ENCODE assay signal across 20 mouse cellular contexts in genomic region chr10:60287726-60288125, GRCm38 (mm10). TPM values are rescaled to one million over a fixed set of nuclear protein-coding genes. Genes with fewer than 3 reads are reported as not detected.
A peak's percentile ranks its signal among the peaks of the same experiment; 100 is the strongest.
DNase-seq lines count a peak whose midpoint lies in the region; ATAC-seq and TF ChIP-seq lines count a peak whose summit lies in the region.
"Had no signal": no experiment of that assay in that cellular context is flagged by ENCODE, and none has a peak within 500 bp of the region (broad histone marks: within the 10 kb centered on the region; RNA-seq: fewer than 3 reads in every experiment).

No protein-coding gene starts in this region.

- H3K4me1 ChIP-seq in liver, adult 2 months (ENCODE audit: control insufficient read depth, insufficient read depth, low read length), result peaks cover 50% of the 10 kb centered on the region
- peaks cover 88% of the 10 kb centered on the region for H3K4me1 ChIP-seq in liver, embryonic 12.5 days
- H3K4me1 ChIP-seq in spleen, adult 2 months (ENCODE audit: control insufficient read depth, insufficient read depth, insufficient read length), result peaks cover 76% of the 10 kb centered on the region

- no peak for TF ChIP-seq POLR2A in liver, adult 2 months (IDR thresholded peaks at IDR 0.05; ENCODE audit: extremely low read depth, insufficient read depth, low read length)
- no peak for TF ChIP-seq POLR2A in spleen, adult 2 months (IDR thresholded peaks at IDR 0.05; ENCODE audit: low read depth, low read length)

- peaks cover 8% of the 10 kb centered on the region; the same call in 1 of the 2 replicates for H3K36me3 ChIP-seq in liver, adult 2 months (ENCODE audit: control insufficient read depth, insufficient read depth, low read length)
- H3K36me3 ChIP-seq in liver, embryonic 12.5 days, result peaks cover 26% of the 10 kb centered on the region
- H3K36me3 ChIP-seq in spleen, adult 2 months (ENCODE audit: control insufficient read depth, insufficient read depth, low read length), result peaks cover 12% of the 10 kb centered on the region

- H3K4me2 ChIP-seq in liver, embryonic 12.5 days, result no peak overlapping the region
- H3K4me2 ChIP-seq: embryonic facial prominence, embryonic 13.5 days; forebrain, embryonic 15.5 days; hindbrain, embryonic 14.5 days; kidney, embryonic 15.5 days; limb, embryonic 13.5 days had no signal

- 30% methylated on average over 2 of the region's 2 CpGs for WGBS in liver, adult 2 months
- 58% methylated on average over 2 of the region's 2 CpGs for WGBS in liver, embryonic 12.5 days (ENCODE audit: insufficient replicate concordance)
- 17% methylated on average over 2 of the region's 2 CpGs for WGBS in spleen, adult 2 months

- DNase-seq in liver, adult 2 months (ENCODE audit: extremely low read depth, low read depth, low spot score), result no peak
- no peak for DNase-seq in spleen, adult 2 months (ENCODE audit: low read depth in 1 of 2, low spot score in 2 of 2)
- DNase-seq in spleen, postnatal 14 days (ENCODE audit: low spot score in 2 of 2), result no peak
- DNase-seq in naive thymus-derived CD4-positive, alpha-beta T cell, adult 2 months (ENCODE audit: low read depth), result peak; percentile 55
- DNase-seq in right cerebral cortex, postnatal 10 days (ENCODE audit: low spot score in 2 of 2), result no peak
- DNase-seq in adrenal gland, adult 8-10 months, result no peak
- DNase-seq: adrenal gland, postnatal 36 days; cerebellum, postnatal 10 days; lung, postnatal 10 days; thymus, postnatal 4 days had no signal

- no peak overlapping the region for H3K4me3 ChIP-seq in liver, adult 2 months (ENCODE audit: insufficient read depth, low read depth, low read length)
- no peak overlapping the region for H3K4me3 ChIP-seq in liver, embryonic 12.5 days
- no peak overlapping the region for H3K4me3 ChIP-seq in spleen, adult 2 months (ENCODE audit: extremely low read depth, insufficient read depth, insufficient read length)
- H3K4me3 ChIP-seq: embryonic facial prominence, embryonic 13.5 days; forebrain, embryonic 15.5 days; heart, embryonic 10.5 days; kidney, embryonic 15.5 days; limb, embryonic 13.5 days had no signal

- H3K9ac ChIP-seq in liver, adult 2 months (ENCODE audit: low read depth, low read length), result peak overlapping the region; percentile 21; the same call in 1 of the 2 replicates
- H3K9ac ChIP-seq in liver, embryonic 12.5 days, result no peak overlapping the region
- H3K9ac ChIP-seq: embryonic facial prominence, embryonic 13.5 days; forebrain, embryonic 15.5 days; hindbrain, embryonic 14.5 days; kidney, embryonic 15.5 days; limb, embryonic 13.5 days had no signal

- H3K27ac ChIP-seq in liver, adult 2 months (replicated peaks; ENCODE audit: insufficient read depth, low read depth, low read length), result no peak overlapping the region
- no peak overlapping the region for H3K27ac ChIP-seq in liver, embryonic 12.5 days
- peak overlapping the region; percentile 6; the same call in 1 of the 2 replicates for H3K27ac ChIP-seq in spleen, adult 2 months (ENCODE audit: insufficient read depth, low read length)
- H3K27ac ChIP-seq: embryonic facial prominence, embryonic 13.5 days; heart, embryonic 10.5 days; hindbrain, embryonic 14.5 days; kidney, embryonic 15.5 days; limb, embryonic 13.5 days had no signal

- no peaks in the 10 kb centered on the region for H3K27me3 ChIP-seq in liver, adult 2 months (ENCODE audit: control insufficient read depth, insufficient read depth, low read length)
- H3K27me3 ChIP-seq in liver, embryonic 12.5 days (replicated peaks), result no peaks in the 10 kb centered on the region
- H3K27me3 ChIP-seq in spleen, adult 2 months (ENCODE audit: control insufficient read depth, insufficient read depth, low read length), result no peaks in the 10 kb centered on the region
- H3K27me3 ChIP-seq: embryonic facial prominence, embryonic 13.5 days; forebrain, embryonic 15.5 days; kidney, embryonic 15.5 days; limb, embryonic 13.5 days; Patski had no signal

- no peak for ATAC-seq in liver, embryonic 12.5 days
- peak; percentile 24 for ATAC-seq in activated CD4-positive, CD25-positive, alpha-beta regulatory T cell, adult 4 months
- ATAC-seq: forebrain, embryonic 15.5 days; intestine, postnatal 0 days; Patski had no signal

- no peak for TF ChIP-seq CTCF in liver, adult 2 months (IDR thresholded peaks at IDR 0.05; ENCODE audit: low read depth, low read length)
- TF ChIP-seq CTCF in spleen, adult 2 months (IDR thresholded peaks at IDR 0.05; ENCODE audit: extremely low read depth, insufficient read depth, insufficient read length, insufficient replicate concordance), result no peak

- H3K9me3 ChIP-seq in liver, embryonic 12.5 days (replicated peaks), result no peaks in the 10 kb centered on the region
- H3K9me3 ChIP-seq: embryonic facial prominence, embryonic 13.5 days; forebrain, embryonic 15.5 days; heart, embryonic 10.5 days; kidney, embryonic 15.5 days; limb, embryonic 13.5 days had no signal

- H3K79me2 ChIP-seq in liver, adult 2 months (ENCODE audit: control insufficient read depth, insufficient read depth, low read length), result peaks cover 79% of the 10 kb centered on the region

RNA-seq across cellular contexts. Expression of gene Psap, which starts 10.3 kb away (rescaled TPM):
- total RNA-seq in liver, adult 2 months (2014; rRNA removed), result 227 and 309 TPM in 2 replicates
- polyA plus RNA-seq in liver, adult 2 months (2012; rRNA removed), result 584 and 608 TPM in 2 replicates
- polyA plus RNA-seq in liver, embryonic 12.5 days (2016; fragmentation: Nextera tagmentation; extraction: Ambion mirVana), result 42.9 and 43.3 TPM in 2 replicates
- 1,338 and 1,442 TPM in 2 replicates for polyA plus RNA-seq in spleen, adult 2 months (2012; rRNA removed)
- 100 to 1,000 TPM in 1 of 2 experiments, 10 to 100 TPM in 1; 95.5 to 199 TPM for polyA plus RNA-seq in activated CD4-positive, CD25-positive, alpha-beta regulatory T cell, adult 4 months (2017; shearing (Covaris generic))
- total RNA-seq in adrenal gland, adult 8-10 months (2022), result 1,000 to 10,000 TPM; 1,117 to 1,520 (median 1,260) TPM

RNA-seq across cellular contexts. Expression of gene Vsir, which starts 58.9 kb away (rescaled TPM):
- 5.3 and 5.8 TPM in 2 replicates for total RNA-seq in liver, adult 2 months (2014; rRNA removed)
- 5.6 and 8.1 TPM in 2 replicates for polyA plus RNA-seq in liver, adult 2 months (2012; rRNA removed)
- 3.5 and 3.9 TPM in 2 replicates for polyA plus RNA-seq in liver, embryonic 12.5 days (2016; fragmentation: Nextera tagmentation; extraction: Ambion mirVana)
- 155 TPM in 2 replicates for polyA plus RNA-seq in spleen, adult 2 months (2012; rRNA removed)
- polyA plus RNA-seq in activated CD4-positive, CD25-positive, alpha-beta regulatory T cell, adult 4 months (2017; shearing (Covaris generic)), result 100 to 1,000 TPM; 182 to 186 TPM
- total RNA-seq in adrenal gland, adult 8-10 months (2022), result 10 to 100 TPM; 14.4 to 33.1 (median 23.2) TPM

Comparison
In these comparisons a context has a peak if more than half of its experiments do, and no peak if none do; other contexts are left out.
1. RNA of gene Vsir, which starts 58.9 kb away (polyA plus RNA-seq): 182 to 186 TPM in activated CD4-positive, CD25-positive, alpha-beta regulatory T cell, adult 4 months and 155 TPM in spleen, adult 2 months; 5.6 to 8.1 TPM in liver, adult 2 months and 3.5 to 3.9 TPM in liver, embryonic 12.5 days; every median in the first group is over 10 times any median in the second.